Mouse (Mus musculus) C2C12 (cell line): ENCODE measurements around the gene Dst.

ENCODE experiments used
- CEBPB ChIP-seq: IDR thresholded peaks from one replicate; pipeline ENCODE4 v1.6.1; 2011; ENCODE audit warnings: low read depth, mild to moderate bottlenecking, control low read depth, moderate library complexity
- CTCF ChIP-seq: IDR thresholded peaks from one replicate; pipeline ENCODE4 v1.5.1; 2011; ENCODE audit not compliant: control insufficient read depth, insufficient read depth, insufficient read length
- MAX ChIP-seq: IDR thresholded peaks from one replicate; pipeline ENCODE4 v1.6.1; 2011; ENCODE audit warnings: mild to moderate bottlenecking, control low read depth
- MYOD1 ChIP-seq: IDR thresholded peaks from one replicate; pipeline ENCODE4 v1.6.1; 2011; ENCODE audit warnings: low read depth; ENCODE audit not compliant: control insufficient read depth, insufficient read length
- MYOG ChIP-seq: IDR thresholded peaks from one replicate; pipeline ENCODE4 v1.6.1; 2011; ENCODE audit not compliant: control insufficient read depth, insufficient read length; ENCODE audit errors: extremely low read depth
- USF1 ChIP-seq: IDR thresholded peaks from one replicate; pipeline ENCODE4 v1.6.1; 2011; ENCODE audit warnings: low read depth, mild to moderate bottlenecking, control low read depth, moderate library complexity

- TF ChIP-seq CTCF: no peak
- TF ChIP-seq MYOD1: no peak
- TF ChIP-seq MYOG: no peak
- no peak for TF ChIP-seq CEBPB
- no peak for TF ChIP-seq MAX
- no peak for TF ChIP-seq USF1
These were observed 368.7 kb downstream of the Dst start for GRCm38 (mm10) chr1:34276756-34277155.
